Mouse (Mus musculus) heart, postnatal 14 days (tissue): ENCODE data around the gene Tmem92. TPM values are rescaled to one million over a fixed set of nuclear protein-coding genes. Genes with fewer than 3 reads are reported as not detected.

Experiments used
- DNase-seq, 2 experiments: peaks; one replicate each; pipeline ENCODE4 v3.0.0; 2021 to 2022
- intact Hi-C: fragments of 180-260 bp; cut with DNase I; formaldehyde crosslinking; loops from one replicate; pipeline ENCODE4 v1.15.1; 2025
- total RNA-seq, 2 experiments: library from RNA; stranded (reverse); gene quantifications; 2 replicates each; pipeline ENCODE4 v1.2.3; 2021

Tmem92 gene
- total RNA-seq, 2 experiments from 2014 or later: not detected

DNA sequence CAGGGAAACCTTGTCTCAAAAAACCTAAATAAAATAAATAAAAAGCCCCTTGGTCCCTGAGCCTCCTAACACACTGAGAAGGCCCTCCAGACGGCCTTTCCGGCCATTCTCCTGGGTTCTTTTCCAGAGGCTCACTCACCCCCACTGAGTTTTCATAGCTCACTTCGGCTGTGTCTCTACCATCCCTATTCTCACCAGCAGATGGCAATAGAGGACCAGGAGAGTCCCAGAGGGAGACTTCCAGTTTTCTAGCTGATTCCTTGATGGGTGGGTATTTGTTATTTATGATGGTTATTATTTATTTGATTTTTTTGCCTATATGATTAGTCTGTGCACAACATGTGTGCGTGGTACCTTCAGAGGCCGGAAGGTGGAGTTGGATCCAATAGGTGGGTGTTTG lies 52.2 kb downstream of the Tmem92 start:
- intact Hi-C loops: loop anchor here (1.0 to 5.0 kb wide), 2 partner anchors 56 to 207 kb away; partner anchors contain the start of gene Col1a1
- DNase-seq: peak; percentile 68 to 88

DNA sequence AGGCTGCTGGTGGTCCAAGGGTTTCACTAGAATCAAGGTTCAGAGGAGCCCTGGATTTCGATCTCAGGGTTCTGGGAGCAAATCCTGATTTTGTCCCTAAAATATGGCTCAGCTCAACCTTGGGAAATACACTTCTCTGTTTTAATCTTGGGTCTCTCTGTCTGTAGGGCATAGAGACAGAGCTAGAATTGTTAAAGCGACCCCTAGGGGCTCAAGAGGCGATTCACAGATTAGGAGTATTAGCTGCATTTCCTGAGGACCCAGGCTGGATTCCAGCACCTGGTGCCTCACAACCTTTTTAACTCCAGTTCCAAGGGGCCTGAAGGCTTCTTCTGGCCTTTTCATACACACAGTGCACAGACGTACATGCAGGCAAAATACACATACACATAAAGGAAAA lies 52.9 kb downstream of the Tmem92 start:
- intact Hi-C loops: no loop called here
- DNase-seq: no peak

DNA sequence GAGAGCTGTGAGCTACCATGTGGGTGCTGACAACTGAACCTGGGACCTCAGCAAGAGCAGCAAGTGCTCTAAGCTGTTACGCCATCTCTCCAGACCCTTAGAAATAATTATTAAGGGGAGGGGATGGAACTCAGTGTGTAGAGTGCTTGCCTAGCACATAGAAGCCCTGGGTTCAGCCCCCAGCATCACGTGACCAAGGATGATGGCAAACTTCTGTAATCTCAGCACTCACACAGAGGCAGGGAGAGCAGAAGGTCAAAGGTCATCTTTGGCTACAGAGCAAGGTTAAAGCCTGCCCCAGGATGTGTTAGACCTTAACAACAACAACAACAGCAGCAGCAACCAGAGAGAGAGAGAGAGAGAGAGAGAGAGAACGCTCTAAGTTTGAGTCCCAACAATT lies 54.0 kb downstream of the Tmem92 start:
- intact Hi-C loops: no loop called here
- no peak for DNase-seq

DNA sequence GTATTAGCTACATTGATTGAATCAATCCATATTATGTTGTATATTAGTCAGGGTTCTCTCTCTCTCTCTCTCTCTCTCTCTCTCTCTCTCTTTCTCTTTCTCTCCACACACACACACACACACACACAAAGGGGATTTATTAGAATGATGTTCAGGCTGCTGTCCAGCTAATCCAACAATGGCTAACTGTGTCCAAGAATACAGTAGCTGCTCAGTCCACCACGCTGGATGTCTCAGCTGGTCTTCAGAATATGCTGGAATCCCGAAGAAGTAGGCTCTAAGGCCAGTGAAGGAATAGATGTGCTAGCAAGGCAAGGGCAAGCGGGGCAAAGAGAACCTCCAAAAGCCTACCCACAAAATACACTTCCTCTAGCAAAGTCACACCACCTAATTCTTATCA lies 55.2 kb downstream of the Tmem92 start:
- intact Hi-C loops: no loop called here

More for the DNA sequence above, 55.2 kb downstream of the Tmem92 start:
- DNase-seq: no peak

Other genes with a start within 250 kb of the Tmem92 start
- gene Rsad1, start 233.4 kb downstream of the Tmem92 start, total RNA-seq: 1 to 10 TPM; 9.4 to 9.6 TPM
- gene Chad, start 217.7 kb downstream of the Tmem92 start, total RNA-seq: 1 to 10 TPM in 1 of 2 experiments, under 1 TPM in 1; 0.22 to 2.4 TPM
- 10 to 100 TPM; 31.6 to 35.6 TPM for gene Acsf2, start 180.8 kb downstream of the Tmem92 start, total RNA-seq
- 10 to 100 TPM; 34.7 to 37.3 TPM for gene Lrrc59, start 152.9 kb downstream of the Tmem92 start, total RNA-seq
- gene Mrpl27, start 128.9 kb downstream of the Tmem92 start, total RNA-seq: 10 to 100 TPM; 57.1 to 62.9 TPM
- gene Eme1, start 128.7 kb downstream of the Tmem92 start, total RNA-seq: 1 to 10 TPM in 1 of 2 experiments, under 1 TPM in 1; 0.45 to 1.5 TPM
- gene Xylt2, start 105.2 kb downstream of the Tmem92 start, total RNA-seq: 10 to 100 TPM; 12.5 to 15.1 TPM
- not detected for gene Gm11541, start 78.2 kb downstream of the Tmem92 start, total RNA-seq
- 1 to 10 TPM; 1.2 TPM for gene Cdc34b, start 40.9 kb downstream of the Tmem92 start, total RNA-seq
- 100 to 1,000 TPM; 475 to 551 TPM for gene Col1a1, start 153.5 kb upstream of the Tmem92 start, total RNA-seq
- not detected for gene Hils1, start 184.9 kb upstream of the Tmem92 start, total RNA-seq
- gene Sgca, start 193.6 kb upstream of the Tmem92 start, total RNA-seq: 100 to 1,000 TPM; 135 to 139 TPM
- 10 to 100 TPM; 50.5 to 52.1 TPM for gene Ppp1r9b, start 208.3 kb upstream of the Tmem92 start, total RNA-seq
- gene Samd14, start 227.2 kb upstream of the Tmem92 start, total RNA-seq: 1 to 10 TPM; 2.2 TPM